Mouse (Mus musculus) inflammation-experienced regulatory T-cells, adult 6 months (primary cell): ENCODE data around the gene Scn8a. TPM values are rescaled to one million over a fixed set of nuclear protein-coding genes. Genes with fewer than 3 reads are reported as not detected.

Experiments
- ATAC-seq: one replicate; pipeline ENCODE4 v1.8.0; 2017
- polyA plus RNA-seq, 3 experiments: library from polyadenylated mRNA; unstranded; fragments of 100-300 nt; shearing (Covaris generic); gene quantifications; one replicate each; pipeline ENCODE4 v1.2.1; 2017

Scn8a gene
- polyA plus RNA-seq, 3 experiments from 2014 or later: 0.14 to 1.1 (median 0.78) TPM

GRCm38 (mm10) chr15:100881385-100881784 lies 11.7 kb downstream of the Scn8a start:
- no peak for ATAC-seq

- no peak for ATAC-seq
Observed at GRCm38 (mm10) chr15:100884481-100884880, 14.8 kb downstream of the Scn8a start.

- no peak for ATAC-seq
Observed at GRCm38 (mm10) chr15:100891962-100892361, 22.3 kb downstream of the Scn8a start.

- ATAC-seq: no peak
Observed at GRCm38 (mm10) chr15:100896502-100896901, 26.8 kb downstream of the Scn8a start.

- ATAC-seq: no peak
Observed at GRCm38 (mm10) chr15:100903811-100904210, 34.2 kb downstream of the Scn8a start.

GRCm38 (mm10) chr15:100905006-100905405 lies 35.3 kb downstream of the Scn8a start:
- ATAC-seq: peak; percentile 99

- ATAC-seq: peak; percentile 30
Observed at GRCm38 (mm10) chr15:100905751-100906150, 36.1 kb downstream of the Scn8a start.

GRCm38 (mm10) chr15:100908817-100909216 lies 39.2 kb downstream of the Scn8a start:
- no peak for ATAC-seq

GRCm38 (mm10) chr15:100909734-100910163 lies 40.1 kb downstream of the Scn8a start:
- ATAC-seq: no peak

GRCm38 (mm10) chr15:100910381-100910841 lies 40.8 kb downstream of the Scn8a start:
- no peak for ATAC-seq

GRCm38 (mm10) chr15:100912676-100913266 lies 43.1 kb downstream of the Scn8a start:
- no peak for ATAC-seq

- no peak for ATAC-seq
Observed at GRCm38 (mm10) chr15:100914734-100915242, 45.1 kb downstream of the Scn8a start.

- no peak for ATAC-seq
Observed at GRCm38 (mm10) chr15:100918046-100918445, 48.4 kb downstream of the Scn8a start.

GRCm38 (mm10) chr15:100922210-100922609 lies 52.6 kb downstream of the Scn8a start:
- ATAC-seq: no peak

GRCm38 (mm10) chr15:100923476-100923875 lies 53.8 kb downstream of the Scn8a start:
- ATAC-seq: no peak

GRCm38 (mm10) chr15:100924941-100925340 lies 55.3 kb downstream of the Scn8a start:
- ATAC-seq: no peak

- ATAC-seq: no peak
Observed at GRCm38 (mm10) chr15:100930477-100930876, 60.8 kb downstream of the Scn8a start.

GRCm38 (mm10) chr15:100936176-100936575 lies 66.5 kb downstream of the Scn8a start:
- no peak for ATAC-seq

GRCm38 (mm10) chr15:100948383-100948782 lies 78.7 kb downstream of the Scn8a start:
- ATAC-seq: no peak

- ATAC-seq: no peak
Observed at GRCm38 (mm10) chr15:100949169-100949568, 79.5 kb downstream of the Scn8a start.

- no peak for ATAC-seq
Observed at GRCm38 (mm10) chr15:100951491-100951890, 81.8 kb downstream of the Scn8a start.

GRCm38 (mm10) chr15:100952292-100952691 lies 82.6 kb downstream of the Scn8a start:
- no peak for ATAC-seq

- no peak for ATAC-seq
Observed at GRCm38 (mm10) chr15:100952854-100953253, 83.2 kb downstream of the Scn8a start.

- no peak for ATAC-seq
Observed at GRCm38 (mm10) chr15:100953955-100954354, 84.3 kb downstream of the Scn8a start.

GRCm38 (mm10) chr15:100954751-100955150 lies 85.1 kb downstream of the Scn8a start:
- ATAC-seq: no peak
